Mouse (Mus musculus): ENCODE results near the gene Plekhn1.

DNA sequence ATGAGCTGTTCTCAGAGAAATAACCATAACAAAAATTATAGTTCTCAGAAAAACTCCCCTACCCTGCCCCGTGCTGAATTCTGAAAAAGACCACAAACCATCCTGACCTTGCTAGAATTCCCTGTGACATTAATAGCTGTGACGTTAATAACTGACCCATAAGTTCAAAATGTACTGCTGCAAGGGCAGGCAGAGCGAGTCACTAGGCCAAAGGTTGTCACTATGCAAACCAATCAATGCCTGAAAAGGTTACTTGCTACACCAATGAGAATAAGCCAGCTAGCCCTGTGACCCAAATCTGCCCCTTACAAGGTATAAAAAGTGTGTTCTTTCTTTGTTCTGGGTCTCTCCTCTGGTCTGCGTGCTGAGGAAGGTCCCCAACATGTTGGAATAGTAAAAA, 25.8 kb downstream of the Plekhn1 start:
- TF ChIP-seq POLR2A (IDR thresholded peaks at IDR 0.05; ENCODE audit: insufficient read length, low read depth) (no peak), USF1 (IDR thresholded peaks at IDR 0.05; ENCODE audit: low read depth) (no peak), CEBPB (IDR thresholded peaks at IDR 0.05; ENCODE audit: insufficient read depth, poor library complexity, severe bottlenecking) (no peak), MYOG (IDR thresholded peaks at IDR 0.05; ENCODE audit: control insufficient read depth in 1 of 3, insufficient read depth in 1 of 3, insufficient read length in 2 of 3, low read depth in 2 of 3) (no peak), MAX (IDR thresholded peaks at IDR 0.05; ENCODE audit: low read depth) (no peak), MYOD1 (IDR thresholded peaks at IDR 0.05; ENCODE audit: control insufficient read depth in 1 of 3, insufficient read length in 2 of 3, low read depth in 2 of 3) (no peak), E2F4 (IDR thresholded peaks at IDR 0.05; ENCODE audit: insufficient read depth) (no peak), TCF12 (IDR thresholded peaks at IDR 0.05; ENCODE audit: insufficient read depth, poor library complexity, severe bottlenecking) (no peak), REST (IDR thresholded peaks at IDR 0.05; ENCODE audit: insufficient read depth, insufficient read length) (no peak), POLR2AphosphoS2 (IDR thresholded peaks at IDR 0.05; ENCODE audit: insufficient read length, low read depth) (no peak)
